Mouse (Mus musculus) small intestine, adult 2 months (tissue): ENCODE measurements around the gene Xkrx. TPM values are rescaled to one million over a fixed set of nuclear protein-coding genes. Genes with fewer than 3 reads are reported as not detected.

Experiments
- H3K27ac ChIP-seq: fragments of 200-500 bp; 2 replicates; pipeline ENCODE4 v1.5.1; 2012; ENCODE audit warnings: low read depth, low read length, control low read depth, inconsistent platforms; ENCODE audit not compliant: insufficient read depth
- H3K27me3 ChIP-seq: fragments of 200-500 bp; 2 replicates; pipeline ENCODE4 v1.6.1; 2012; ENCODE audit warnings: mild to moderate bottlenecking, moderate library complexity, low read length, inconsistent platforms; ENCODE audit not compliant: control insufficient read depth, insufficient read depth
- H3K36me3 ChIP-seq: fragments of 200-500 bp; 2 replicates; pipeline ENCODE4 v1.6.1; 2012; ENCODE audit warnings: mild to moderate bottlenecking, low read length, control low read depth, inconsistent platforms; ENCODE audit not compliant: control insufficient read depth, insufficient read depth
- H3K4me1 ChIP-seq: fragments of 200-500 bp; 2 replicates; pipeline ENCODE4 v1.6.1; 2012; ENCODE audit warnings: low read length, inconsistent platforms, mixed read lengths; ENCODE audit not compliant: control insufficient read depth, insufficient read depth, insufficient read length
- H3K4me3 ChIP-seq: fragments of 200-500 bp; 2 replicates; pipeline ENCODE4 v1.5.1; 2012; ENCODE audit warnings: low read depth, mild to moderate bottlenecking, control low read depth, inconsistent platforms, low read length, moderate library complexity
- CTCF ChIP-seq: fragments of 200-500 bp; IDR thresholded peaks from 2 replicates; pipeline ENCODE4 v1.5.1; 2012; ENCODE audit warnings: low read depth, mild to moderate bottlenecking, control low read depth, inconsistent platforms, low read length, moderate library complexity, mixed read lengths; ENCODE audit not compliant: insufficient replicate concordance, insufficient read length; ENCODE audit errors: extremely low read depth
- POLR2A ChIP-seq: fragments of 200-500 bp; IDR thresholded peaks from 2 replicates; pipeline ENCODE4 v1.6.1; 2012; ENCODE audit warnings: low read depth, mild to moderate bottlenecking, control low read depth, inconsistent platforms, low read length, moderate library complexity
- WGBS: fragments of 180-500 bp; shearing (Covaris S2); methylation state at CpG from one replicate; pipeline ENCODE4 v1.1.7; 2018; 5-methylcytosine and 5-hydroxymethylcytosine counted together
- polyA plus RNA-seq: library from polyadenylated mRNA; depleted of rRNA; stranded (reverse); fragments of >200 nt; gene quantifications from 2 replicates; pipeline ENCODE4 v1.2.3, GENCODE M21; 2012; rRNA removed

The Xkrx gene
- polyA plus RNA-seq, 1 experiment, result 0.77 TPM

- no peaks in the 10 kb centered on the region for H3K36me3 ChIP-seq
- TF ChIP-seq POLR2A (no peak), CTCF (no peak)
- no peak overlapping the region for H3K27ac ChIP-seq
- no peaks in the 10 kb centered on the region for H3K27me3 ChIP-seq
- H3K4me3 ChIP-seq, result no peak overlapping the region
- 0 out of 2 replicates have a peak, but pooled peaks cover 2% of the 10 kb centered on the region for H3K4me1 ChIP-seq
- WGBS, result 78% methylated on average over 3 of the region's 3 CpGs
Observed at GRCm38 (mm10) chrX:134128549-134128948, 33.3 kb downstream of the Xkrx start.

GRCm38 (mm10) chrX:134116417-134116816 lies 45.5 kb downstream of the Xkrx start:
- Histone ChIP-seq H3K27ac (no peak overlapping the region), H3K4me3 (no peak overlapping the region), H3K4me1 (no peaks in the 10 kb centered on the region), H3K27me3 (no peaks in the 10 kb centered on the region), H3K36me3 (no peaks in the 10 kb centered on the region)
- WGBS, result 32% methylated on average over 3 of the region's 3 CpGs
- TF ChIP-seq POLR2A (no peak), CTCF (no peak)

GRCm38 (mm10) chrX:134111767-134112166 lies 50.1 kb downstream of the Xkrx start:
- no peaks in the 10 kb centered on the region for H3K4me1 ChIP-seq
- H3K36me3 ChIP-seq, result no peaks in the 10 kb centered on the region
- TF ChIP-seq POLR2A (no peak), CTCF (no peak)
- no peak overlapping the region for H3K27ac ChIP-seq
- 30% methylated on average over 3 of the region's 3 CpGs for WGBS
- no peak overlapping the region for H3K4me3 ChIP-seq
- H3K27me3 ChIP-seq, result no peaks in the 10 kb centered on the region

- H3K27me3 ChIP-seq, result no peaks in the 10 kb centered on the region
- no peak for TF ChIP-seq POLR2A
- no peak for TF ChIP-seq CTCF
- no peak overlapping the region for H3K4me3 ChIP-seq
- H3K27ac ChIP-seq, result no peak overlapping the region
- no peaks in the 10 kb centered on the region for H3K36me3 ChIP-seq
- H3K4me1 ChIP-seq, result no peaks in the 10 kb centered on the region
- 56% methylated on average over 2 of the region's 2 CpGs for WGBS
Observed at GRCm38 (mm10) chrX:134102641-134103040, 59.2 kb downstream of the Xkrx start.

Other genes starting within 250 kb of the Xkrx start
- 0.24 and 0.28 TPM in 2 replicates for gene Sytl4, start 180.3 kb downstream of the Xkrx start, polyA plus RNA-seq
- gene Cstf2, start 102.9 kb downstream of the Xkrx start, polyA plus RNA-seq, result 6.9 and 8.8 TPM in 2 replicates
- gene Arl13a, start 25.4 kb upstream of the Xkrx start, polyA plus RNA-seq, result not detected in 2 replicates
- 0.08 and 0.13 TPM in 2 replicates for gene Nox1, start 59.9 kb upstream of the Xkrx start, polyA plus RNA-seq
- 2.6 and 4.4 TPM in 2 replicates for gene Trmt2b, start 114.9 kb upstream of the Xkrx start, polyA plus RNA-seq
- 0.11 and 0.37 TPM in 2 replicates for gene Tmem35a, start 133.1 kb upstream of the Xkrx start, polyA plus RNA-seq
- 0.29 and 0.94 TPM in 2 replicates for gene Cenpi, start 146.0 kb upstream of the Xkrx start, polyA plus RNA-seq
- gene Drp2, start 242.5 kb upstream of the Xkrx start, polyA plus RNA-seq, result 0.14 and 0.24 TPM in 2 replicates